Mouse (Mus musculus) B cell, adult 62 days (primary cell): ENCODE measurements around the gene Olfr512. TPM values are rescaled to one million over a fixed set of nuclear protein-coding genes. Genes with fewer than 3 reads are reported as not detected.

Experiments used
- total RNA-seq: library from RNA; stranded (reverse); gene quantifications from 4 replicates; pipeline ENCODE4 v1.2.4, GENCODE M21; 2023

Gene Olfr512
- not detected in 4 replicates for total RNA-seq

GRCm38 (mm10) chr7:108713020-108713419 is at the start of gene Olfr512:
Gene Olfr512, plus strand, starts transcription at chr7:108713320.

DNA sequence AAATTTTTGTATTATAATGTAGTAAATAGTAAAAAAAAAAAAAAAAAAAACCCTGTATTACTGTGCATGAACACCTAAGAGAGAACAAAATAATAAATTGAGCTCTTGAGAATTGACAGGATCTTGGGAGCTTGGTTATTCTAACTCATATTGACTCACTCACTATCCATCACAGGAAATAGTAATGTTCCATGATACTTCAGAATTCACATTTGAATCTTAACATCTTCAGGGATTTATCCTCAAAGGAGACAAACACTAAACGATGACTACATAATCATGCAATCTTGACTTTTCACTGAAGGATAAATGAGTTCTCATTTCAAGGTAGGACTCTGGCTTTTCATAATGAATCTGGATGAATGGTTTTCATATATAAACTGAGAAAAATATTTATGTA is 47.0 kb upstream of the Olfr512 start, which contains the start of gene Olfr510:
Olfr510 (plus strand) TSS at position 301 of the 400 bp plus-strand sequence.

DNA sequence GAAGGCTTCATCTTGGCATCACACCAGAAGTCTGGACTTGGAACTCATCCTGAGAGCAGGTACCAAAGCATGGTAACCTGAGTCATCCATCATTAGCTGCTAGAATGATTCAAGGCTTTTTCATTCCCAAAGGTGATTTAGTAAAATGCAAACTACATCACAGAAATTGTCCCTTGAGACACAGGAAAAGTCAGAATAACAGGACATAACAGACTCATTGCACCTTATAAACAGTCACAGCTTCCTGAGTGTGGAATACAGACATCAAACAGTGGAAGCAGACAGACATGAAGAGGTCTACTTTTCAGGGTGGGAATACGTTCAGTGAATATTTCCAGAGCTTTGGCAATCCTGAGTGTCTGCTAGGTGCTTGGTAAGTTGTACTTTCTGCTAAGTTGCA is 37.6 kb downstream of the Olfr512 start, which contains the start of gene Olfr513:
Olfr513 (plus strand) TSS at position 301 of the 400 bp plus-strand sequence.

Other genes with a start within 250 kb of the Olfr512 start
- gene Olfr498, start 248.0 kb upstream of the Olfr512 start, total RNA-seq: not detected in 4 replicates
- not detected in 4 replicates for gene Olfr502, start 188.3 kb upstream of the Olfr512 start, total RNA-seq
- not detected in 4 replicates for gene Olfr503, start 168.8 kb upstream of the Olfr512 start, total RNA-seq
- not detected in 4 replicates for gene Olfr504, start 147.5 kb upstream of the Olfr512 start, total RNA-seq
- gene Olfr506, start 102.5 kb upstream of the Olfr512 start, total RNA-seq: not detected in 4 replicates
- not detected in 4 replicates for gene Olfr507, start 91.5 kb upstream of the Olfr512 start, total RNA-seq
- gene Olfr508, start 83.3 kb upstream of the Olfr512 start, total RNA-seq: not detected in 4 replicates
- 0.15 TPM in 1 of 4 replicates, not detected in the others for gene Olfr509, start 61.4 kb upstream of the Olfr512 start, total RNA-seq
- not detected in 4 replicates for gene Olfr510, start 46.9 kb upstream of the Olfr512 start, total RNA-seq
- gene Olfr513, start 37.7 kb downstream of the Olfr512 start, total RNA-seq: not detected in 4 replicates
- gene Olfr514, start 112.7 kb downstream of the Olfr512 start, total RNA-seq: not detected in 4 replicates
- gene Olfr516, start 137.2 kb downstream of the Olfr512 start, total RNA-seq: not detected in 4 replicates
- gene Olfr517, start 159.1 kb downstream of the Olfr512 start, total RNA-seq: not detected in 4 replicates
- gene Olfr518, start 171.7 kb downstream of the Olfr512 start, total RNA-seq: not detected in 4 replicates
- not detected in 4 replicates for gene Olfr519, start 181.1 kb downstream of the Olfr512 start, total RNA-seq
- 3.3 to 5.3 TPM (median 4.7 TPM) in 4 replicates for gene Nlrp10, start 216.9 kb downstream of the Olfr512 start, total RNA-seq
- 241 to 271 TPM (median 255 TPM) in 4 replicates for gene Eif3f, start 221.1 kb downstream of the Olfr512 start, total RNA-seq
- gene Tub, start 237.0 kb downstream of the Olfr512 start, total RNA-seq: 2.7 to 4.5 TPM (median 4.1 TPM) in 4 replicates